Mouse (Mus musculus): ENCODE data around the gene Celf2.

DNA sequence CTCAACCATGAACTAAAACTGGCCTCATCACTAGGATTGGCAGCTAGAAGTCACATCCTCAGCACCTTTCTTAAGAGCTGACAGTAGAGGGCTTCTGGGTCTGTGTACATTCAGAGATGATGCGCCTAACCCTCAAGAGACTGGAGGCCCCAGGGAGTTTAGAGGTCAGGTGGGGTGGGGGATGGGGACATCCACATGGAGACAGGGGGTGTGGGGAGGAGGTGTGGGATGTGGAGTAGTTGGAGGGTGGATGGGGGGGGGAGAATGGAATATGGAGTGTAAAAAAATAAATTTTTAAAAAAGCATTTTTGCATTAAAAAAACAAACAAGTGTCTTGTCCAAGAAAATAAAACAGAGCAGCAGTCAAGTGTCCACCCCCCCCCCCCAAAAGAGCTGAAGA, 876.2 kb downstream of the Celf2 start:
- TF ChIP-seq ZNF384 (IDR thresholded peaks at IDR 0.05; ENCODE audit: low read depth, low read length) (no peak), HCFC1 (IDR thresholded peaks at IDR 0.05; ENCODE audit: borderline replicate concordance, insufficient read depth, low read length) (no peak)

Measured in ES-E14 (cell line).